Comparison of ENCODE assay signal across 21 mouse cellular contexts in genomic region chr1:107502025-107502424, GRCm38 (mm10). TPM values are rescaled to one million over a fixed set of nuclear protein-coding genes. Genes with fewer than 3 reads are reported as not detected.
DNase-seq lines count a peak whose midpoint lies in the region; ATAC-seq and TF ChIP-seq lines count a peak whose summit lies in the region.
"Had no signal": no experiment of that assay in that cellular context is flagged by ENCODE, and none has a peak within 500 bp of the region (broad histone marks: within the 10 kb centered on the region; RNA-seq: fewer than 3 reads in every experiment).

No protein-coding gene starts in this region.

- H3K4me3 ChIP-seq in lung, embryonic 16.5 days (ENCODE audit: low read length), result no peak overlapping the region
- H3K4me3 ChIP-seq in intestine, embryonic 15.5 days (replicated peaks), result no peak overlapping the region
- H3K4me3 ChIP-seq: heart, embryonic 12.5 days; midbrain, embryonic 10.5 days; neural tube, embryonic 15.5 days had no signal

- intact Hi-C loops in left cerebral cortex, postnatal 4 days (cut with DNase I), result no loop called here

- POLR2A ChIA-PET in Patski (lab: Charles Lee), result no interaction called here

- no peaks in the 10 kb centered on the region for H3K9me3 ChIP-seq in lung, embryonic 16.5 days (ENCODE audit: control insufficient read depth, low read length)
- H3K9me3 ChIP-seq in intestine, embryonic 15.5 days, result no peaks in the 10 kb centered on the region
- H3K9me3 ChIP-seq: heart, embryonic 12.5 days; midbrain, embryonic 10.5 days; neural tube, embryonic 15.5 days had no signal

- H3K9ac ChIP-seq in lung, embryonic 16.5 days (ENCODE audit: low read length), result no peak overlapping the region
- H3K9ac ChIP-seq in intestine, embryonic 15.5 days, result no peak overlapping the region
- H3K9ac ChIP-seq: heart, embryonic 12.5 days; neural tube, embryonic 15.5 days had no signal

- in situ Hi-C loops in Patski (cut with MboI; ENCODE audit: low pct_unique_long_range_greater_than_20kb), result no loop called here

- no peaks in the 10 kb centered on the region for H3K27me3 ChIP-seq in lung, embryonic 16.5 days (ENCODE audit: control insufficient read depth, insufficient read depth, low read depth, low read length)
- H3K27me3 ChIP-seq in Patski, result no peaks in the 10 kb centered on the region
- H3K27me3 ChIP-seq in intestine, embryonic 15.5 days (replicated peaks), result no peaks in the 10 kb centered on the region
- H3K27me3 ChIP-seq: heart, embryonic 12.5 days; neural tube, embryonic 15.5 days had no signal

- ATAC-seq in lung, embryonic 16.5 days (ENCODE audit: low read depth), result 0 out of 2 replicates have a peak, but pooled peaks have one; percentile 31
- ATAC-seq in Patski, result peak; percentile 65
- ATAC-seq in megakaryocyte, adult 5-6 weeks (ENCODE audit: poor library complexity, severe bottlenecking), result peak; percentile 72
- no peak for ATAC-seq in intestine, embryonic 15.5 days
- ATAC-seq: midbrain, embryonic 16.5 days had no signal

- no peak for DNase-seq in lung, postnatal 10 days
- DNase-seq in Patski (ENCODE audit: low read depth, low spot score), result no peak
- DNase-seq in left cerebral cortex, postnatal 4 days, result no peak
- no peak for DNase-seq in cerebellum, adult 11 months
- DNase-seq: adrenal gland, postnatal 25 days; cerebellum, adult 9-11 months; gastrocnemius, postnatal 10 days; heart, adult 18-20 months; heart, postnatal 10 days; kidney, adult 11 months; kidney, postnatal 4 days; layer of hippocampus, adult 9-11 months; lung, postnatal 36 days had no signal

- H3K27ac ChIP-seq in lung, embryonic 16.5 days (ENCODE audit: low read length), result no peak overlapping the region
- H3K27ac ChIP-seq in intestine, embryonic 15.5 days, result no peak overlapping the region
- H3K27ac ChIP-seq: midbrain, embryonic 10.5 days; neural tube, embryonic 15.5 days had no signal

- no peaks in the 10 kb centered on the region for H3K36me3 ChIP-seq in lung, embryonic 16.5 days (ENCODE audit: control insufficient read depth, insufficient read depth, low read length)
- no peaks in the 10 kb centered on the region for H3K36me3 ChIP-seq in intestine, embryonic 15.5 days
- H3K36me3 ChIP-seq: heart, embryonic 12.5 days; midbrain, embryonic 10.5 days; neural tube, embryonic 15.5 days had no signal

- no peak overlapping the region for H3K4me2 ChIP-seq in lung, embryonic 16.5 days (ENCODE audit: low read depth, low read length)
- no peak overlapping the region for H3K4me2 ChIP-seq in intestine, embryonic 15.5 days (replicated peaks)
- H3K4me2 ChIP-seq: heart, embryonic 12.5 days; neural tube, embryonic 15.5 days had no signal

- CTCF ChIA-PET in Patski (lab: Charles Lee), result interaction anchor here (0.7 kb wide), 1 partner anchor 18 kb away, joined by 3 read pairs; no protein-coding TSS in a partner anchor

- H3K4me1 ChIP-seq in lung, embryonic 16.5 days (replicated peaks; ENCODE audit: control insufficient read depth, insufficient read depth, low read length), result no peaks in the 10 kb centered on the region
- no peaks in the 10 kb centered on the region for H3K4me1 ChIP-seq in intestine, embryonic 15.5 days (replicated peaks)
- H3K4me1 ChIP-seq: heart, embryonic 12.5 days; midbrain, embryonic 10.5 days; neural tube, embryonic 15.5 days had no signal

- TF ChIP-seq CTCF in Patski (IDR thresholded peaks at IDR 0.05), result no peak

RNA-seq across cellular contexts. Expression of gene Serpinb2, which starts 9.2 kb away (rescaled TPM):
- 0.46 and 0.69 TPM in 2 replicates for polyA plus RNA-seq in lung, embryonic 16.5 days (2015; fragmentation: Nextera tagmentation; extraction: Ambion mirVana)
- polyA plus RNA-seq in Patski (2021), result 4.3 TPM
- 38.0 and 40.7 TPM in 2 replicates for total RNA-seq in megakaryocyte, adult 5-6 weeks (2015)
- total RNA-seq in megakaryocyte, adult 5-6 weeks (2017), result 9.6 and 13.5 TPM in 2 replicates
- not detected for total RNA-seq in left cerebral cortex, postnatal 4 days (2021)
- 0.06 TPM in 1 of 2 replicates, not detected in the other for polyA plus RNA-seq in intestine, embryonic 15.5 days (2015; fragmentation: Nextera tagmentation; extraction: Ambion mirVana)
- total RNA-seq: adrenal gland, postnatal 25 days; gastrocnemius, postnatal 10 days had no signal
- polyA plus RNA-seq: hindbrain, embryonic 11.5 days; midbrain, embryonic 10.5 days; midbrain, embryonic 16.5 days; neural tube, embryonic 15.5 days had no signal
